Mouse (Mus musculus): ENCODE measurements at regions not wholly inside any gene's neighbourhood (a gene's known extent, or its start where the extent isn't known, plus 50 kb on each side); places are given as distances from the start of the nearest gene placed in this dataset.

DNA sequence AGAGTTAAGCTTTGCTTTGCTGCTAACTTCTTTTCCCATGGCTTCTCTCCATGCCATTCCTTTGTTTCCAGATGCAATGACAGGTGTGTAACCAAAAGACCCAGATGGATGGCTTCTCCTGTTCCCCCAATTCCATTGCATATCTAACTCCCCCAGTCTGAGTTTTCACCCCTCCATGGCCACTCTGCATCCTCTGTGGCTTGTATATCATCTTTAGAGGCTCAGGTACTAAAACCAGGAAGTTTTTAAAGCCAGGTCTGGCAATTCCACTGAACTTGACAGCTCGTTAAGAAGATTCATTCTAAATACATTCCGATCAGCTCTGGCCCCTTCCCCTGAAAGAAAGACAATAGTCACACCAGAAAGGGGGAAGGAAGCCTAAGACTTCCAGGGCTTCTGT is 60.6 kb upstream of the Api5 start:
- TF ChIP-seq CTCF (IDR thresholded peaks at IDR 0.05; ENCODE audit: control insufficient read depth, insufficient read depth, low read length) (no peak), POLR2A (IDR thresholded peaks at IDR 0.05; ENCODE audit: borderline replicate concordance, control insufficient read depth, low read depth, low read length) (no peak)
